Mouse (Mus musculus): ENCODE results near the gene Adgrg6. TPM values are rescaled to one million over a fixed set of nuclear protein-coding genes. Genes with fewer than 3 reads are reported as not detected.

The Adgrg6 gene
- polyA plus RNA-seq, 1 experiment = not detected

GRCm38 (mm10) chr10:14543511-14544067 is 1.9 kb downstream of the Adgrg6 start:
- no peak for TF ChIP-seq GATA1 (IDR thresholded peaks at IDR 0.05; ENCODE audit: borderline replicate concordance, low read length)
- Histone ChIP-seq H3K27me3 (replicated peaks) (peaks cover 27% of the 10 kb centered on the region), H3K4me3 (replicated peaks) (no peak overlapping the region), H3K4me1 (peaks cover 9% of the 10 kb centered on the region), H3K36me3 (replicated peaks; ENCODE audit: low read length) (no peaks in the 10 kb centered on the region), H3K9me3 (peaks cover 8% of the 10 kb centered on the region; the same call in 1 of the 2 replicates)

DNA sequence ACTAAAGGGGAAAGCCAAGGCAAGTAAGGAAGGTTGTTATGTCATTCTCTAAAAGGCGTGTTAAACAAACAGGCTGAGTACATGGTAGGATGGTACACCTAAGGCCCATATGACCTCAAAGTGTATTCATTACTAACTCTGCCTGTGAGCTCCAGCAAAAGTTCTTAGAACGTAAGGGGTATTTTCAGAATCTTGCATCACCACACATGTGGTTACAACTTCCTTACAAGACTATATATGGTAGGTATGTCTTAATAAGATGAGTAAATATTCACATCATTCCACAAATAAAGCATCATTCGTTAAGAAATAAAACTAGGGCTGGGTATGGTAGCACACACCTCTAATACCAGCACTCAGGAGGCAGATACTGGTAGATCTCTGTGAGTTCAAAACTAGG is 8.4 kb downstream of the Adgrg6 start:
- Histone ChIP-seq H3K27me3 (replicated peaks) (no peaks in the 10 kb centered on the region), H3K4me1 (no peaks in the 10 kb centered on the region), H3K4me3 (replicated peaks) (no peak overlapping the region), H3K36me3 (replicated peaks; ENCODE audit: low read length) (no peaks in the 10 kb centered on the region), H3K9me3 (0 out of 2 replicates have a peak, but pooled peaks cover 4% of the 10 kb centered on the region)
- TF ChIP-seq GATA1 (IDR thresholded peaks at IDR 0.05; ENCODE audit: borderline replicate concordance, low read length) (no peak), FLI1 (IDR thresholded peaks at IDR 0.05; ENCODE audit: low read length) (no peak)

GRCm38 (mm10) chr10:14531090-14531489 is 14.4 kb downstream of the Adgrg6 start:
- Histone ChIP-seq H3K9me3 (peaks cover 6% of the 10 kb centered on the region; the same call in 1 of the 2 replicates), H3K36me3 (replicated peaks; ENCODE audit: low read length) (no peaks in the 10 kb centered on the region), H3K4me3 (replicated peaks) (no peak overlapping the region), H3K4me1 (no peaks in the 10 kb centered on the region), H3K27me3 (replicated peaks) (no peaks in the 10 kb centered on the region)
- TF ChIP-seq FLI1 (IDR thresholded peaks at IDR 0.05; ENCODE audit: low read length) = no peak
- TF ChIP-seq GATA1 (IDR thresholded peaks at IDR 0.05; ENCODE audit: borderline replicate concordance, low read length) = no peak

- H3K36me3 ChIP-seq (replicated peaks; ENCODE audit: low read length) = no peaks in the 10 kb centered on the region
- H3K4me1 ChIP-seq = no peaks in the 10 kb centered on the region
- no peak for TF ChIP-seq FLI1 (IDR thresholded peaks at IDR 0.05; ENCODE audit: low read length)
- no peak for TF ChIP-seq GATA1 (IDR thresholded peaks at IDR 0.05; ENCODE audit: borderline replicate concordance, low read length)
- peaks cover 6% of the 10 kb centered on the region; the same call in 1 of the 2 replicates for H3K9me3 ChIP-seq
- H3K27me3 ChIP-seq (replicated peaks) = no peaks in the 10 kb centered on the region
- H3K4me3 ChIP-seq (replicated peaks) = no peak overlapping the region
These were observed 14.8 kb downstream of the Adgrg6 start for GRCm38 (mm10) chr10:14530670-14531069.

- Histone ChIP-seq H3K27me3 (replicated peaks) (no peaks in the 10 kb centered on the region), H3K4me3 (replicated peaks) (no peak overlapping the region), H3K36me3 (replicated peaks; ENCODE audit: low read length) (no peaks in the 10 kb centered on the region), H3K9me3 (peaks cover 6% of the 10 kb centered on the region; the same call in 1 of the 2 replicates), H3K4me1 (no peaks in the 10 kb centered on the region)
- TF ChIP-seq GATA1 (IDR thresholded peaks at IDR 0.05; ENCODE audit: borderline replicate concordance, low read length) (no peak), FLI1 (IDR thresholded peaks at IDR 0.05; ENCODE audit: low read length) (no peak)
These were observed 17.7 kb downstream of the Adgrg6 start for GRCm38 (mm10) chr10:14527765-14528164.

GRCm38 (mm10) chr10:14522729-14523128 is 22.7 kb downstream of the Adgrg6 start:
- 0 out of 2 replicates have a peak, but pooled peaks cover 2% of the 10 kb centered on the region for H3K9me3 ChIP-seq
- no peaks in the 10 kb centered on the region for H3K36me3 ChIP-seq (replicated peaks; ENCODE audit: low read length)
- no peaks in the 10 kb centered on the region for H3K4me1 ChIP-seq
- no peak overlapping the region for H3K4me3 ChIP-seq (replicated peaks)
- H3K27me3 ChIP-seq (replicated peaks) = no peaks in the 10 kb centered on the region
- no peak for TF ChIP-seq FLI1 (IDR thresholded peaks at IDR 0.05; ENCODE audit: low read length)
- TF ChIP-seq GATA1 (IDR thresholded peaks at IDR 0.05; ENCODE audit: borderline replicate concordance, low read length) = no peak

GRCm38 (mm10) chr10:14520912-14521675 is 24.4 kb downstream of the Adgrg6 start:
- Histone ChIP-seq H3K4me1 (no peaks in the 10 kb centered on the region), H3K4me3 (replicated peaks) (no peak overlapping the region), H3K36me3 (replicated peaks; ENCODE audit: low read length) (no peaks in the 10 kb centered on the region), H3K27me3 (replicated peaks) (no peaks in the 10 kb centered on the region), H3K9me3 (no peaks in the 10 kb centered on the region)
- no peak for TF ChIP-seq FLI1 (IDR thresholded peaks at IDR 0.05; ENCODE audit: low read length)
- no peak for TF ChIP-seq GATA1 (IDR thresholded peaks at IDR 0.05; ENCODE audit: borderline replicate concordance, low read length)

DNA sequence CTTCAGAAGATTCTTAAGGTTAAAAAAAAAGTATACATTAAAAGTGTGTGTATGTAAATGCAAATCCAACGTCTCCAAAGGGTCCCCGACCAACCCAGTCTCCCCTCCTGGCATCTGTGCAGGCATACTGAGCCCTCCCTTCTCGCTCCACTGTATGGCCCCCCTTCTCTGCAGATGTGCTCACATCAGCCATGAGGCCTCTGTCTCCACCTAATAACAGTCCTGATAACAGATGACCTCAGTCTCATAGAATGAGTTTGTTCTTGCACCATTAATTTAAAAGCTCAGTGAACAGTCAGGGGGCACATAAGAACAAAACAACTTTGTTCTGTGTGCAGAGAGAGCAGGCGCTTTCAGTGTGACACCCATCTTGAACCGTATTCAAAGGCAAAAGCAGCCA is 27.6 kb downstream of the Adgrg6 start:
- no peaks in the 10 kb centered on the region for H3K9me3 ChIP-seq
- no peak for TF ChIP-seq GATA1 (IDR thresholded peaks at IDR 0.05; ENCODE audit: borderline replicate concordance, low read length)
- TF ChIP-seq FLI1 (IDR thresholded peaks at IDR 0.05; ENCODE audit: low read length) = no peak
- H3K4me3 ChIP-seq (replicated peaks) = no peak overlapping the region
- H3K4me1 ChIP-seq = no peaks in the 10 kb centered on the region
- H3K36me3 ChIP-seq (replicated peaks; ENCODE audit: low read length) = no peaks in the 10 kb centered on the region
- H3K27me3 ChIP-seq (replicated peaks) = no peaks in the 10 kb centered on the region

- peaks cover 3% of the 10 kb centered on the region for H3K9me3 ChIP-seq
- H3K36me3 ChIP-seq (replicated peaks; ENCODE audit: low read length) = no peaks in the 10 kb centered on the region
- no peaks in the 10 kb centered on the region for H3K4me1 ChIP-seq
- TF ChIP-seq GATA1 (IDR thresholded peaks at IDR 0.05; ENCODE audit: borderline replicate concordance, low read length) (no peak), FLI1 (IDR thresholded peaks at IDR 0.05; ENCODE audit: low read length) (no peak)
- no peaks in the 10 kb centered on the region for H3K27me3 ChIP-seq (replicated peaks)
- no peak overlapping the region for H3K4me3 ChIP-seq (replicated peaks)
These were observed 33.4 kb downstream of the Adgrg6 start for GRCm38 (mm10) chr10:14511904-14512663.

GRCm38 (mm10) chr10:14511157-14511556 is 34.3 kb downstream of the Adgrg6 start:
- H3K36me3 ChIP-seq (replicated peaks; ENCODE audit: low read length) = no peaks in the 10 kb centered on the region
- peaks cover 5% of the 10 kb centered on the region for H3K9me3 ChIP-seq
- no peaks in the 10 kb centered on the region for H3K4me1 ChIP-seq
- TF ChIP-seq GATA1 (IDR thresholded peaks at IDR 0.05; ENCODE audit: borderline replicate concordance, low read length) (no peak), FLI1 (IDR thresholded peaks at IDR 0.05; ENCODE audit: low read length) (no peak)
- H3K27me3 ChIP-seq (replicated peaks) = no peaks in the 10 kb centered on the region
- no peak overlapping the region for H3K4me3 ChIP-seq (replicated peaks)

Data from megakaryocyte, embryonic 14.5 days (primary cell).